Mouse (Mus musculus): Measurements from ENCODE around the gene March9.

GRCm38 (mm10) chr10:127073981-127074380 is 14.0 kb upstream of the March9 start:
- TF ChIP-seq MAFK (IDR thresholded peaks at IDR 0.05; ENCODE audit: insufficient read depth, low read depth, low read length) = no peak
- TF ChIP-seq ZNF384 (IDR thresholded peaks at IDR 0.05; ENCODE audit: low read depth, low read length) = no peak
- TF ChIP-seq HCFC1 (IDR thresholded peaks at IDR 0.05; ENCODE audit: borderline replicate concordance, insufficient read depth, low read length) = no peak
- no peak for TF ChIP-seq ZC3H11A (IDR thresholded peaks at IDR 0.05; ENCODE audit: borderline replicate concordance, low read depth, low read length)
- no peak for TF ChIP-seq CHD2 (IDR thresholded peaks at IDR 0.05; ENCODE audit: low read depth, low read length)

Data from ES-E14 (cell line).